Mouse (Mus musculus) limb, embryonic 14.5 days (tissue): ENCODE data around the gene Adk. TPM values are rescaled to one million over a fixed set of nuclear protein-coding genes. Genes with fewer than 3 reads are reported as not detected.
"Not testable (repeated sequence)": the region's sequence is repeated elsewhere in the genome, so short reads cannot be mapped to it uniquely, and the experiment has no call there.

Source experiments
- ATAC-seq: fragments of 200-750 bp; cut with Nextera tagmentation; 2 replicates; pipeline ENCODE4 v1.8.0; 2017; ENCODE audit warnings: low read depth, moderate number of reproducible peaks, moderate TSS enrichment; ENCODE audit not compliant: low FRiP score
- DNase-seq: peaks from one replicate; pipeline ENCODE4 v3.0.0-alpha.2; 2015; ENCODE audit warnings: low spot score
- H3K27ac ChIP-seq: fragments of 300-500 bp; sonication (generic); replicated peaks from 2 replicates; pipeline ENCODE4 v1.5.1; 2014; ENCODE audit warnings: low read depth, mild to moderate bottlenecking, low read length, moderate library complexity, mixed read lengths
- H3K27me3 ChIP-seq: fragments of 300-500 bp; sonication (generic); 2 replicates; pipeline ENCODE4 v1.6.1; 2014; ENCODE audit warnings: low read length, mixed read lengths; ENCODE audit not compliant: control insufficient read depth, insufficient read depth
- H3K36me3 ChIP-seq: fragments of 300-500 bp; sonication (generic); 2 replicates; pipeline ENCODE4 v1.6.1; 2014; ENCODE audit warnings: mild to moderate bottlenecking, low read length, moderate library complexity, mixed read lengths; ENCODE audit not compliant: control insufficient read depth, insufficient read depth
- H3K4me1 ChIP-seq: fragments of 300-500 bp; sonication (generic); 2 replicates; pipeline ENCODE4 v1.6.1; 2014; ENCODE audit warnings: antibody characterized with exemption, low read length, mixed read lengths; ENCODE audit not compliant: control insufficient read depth, insufficient read depth
- H3K4me2 ChIP-seq: fragments of 300-500 bp; sonication (generic); replicated peaks from 2 replicates; pipeline ENCODE4 v1.6.1; 2014; ENCODE audit warnings: low read depth, mild to moderate bottlenecking, low read length, moderate library complexity; ENCODE audit not compliant: severe bottlenecking
- H3K4me3 ChIP-seq: fragments of 300-500 bp; sonication (generic); replicated peaks from 2 replicates; pipeline ENCODE4 v1.5.1; 2014; ENCODE audit warnings: low read length
- H3K9ac ChIP-seq: fragments of 300-500 bp; sonication (generic); 2 replicates; pipeline ENCODE4 v1.6.1; 2014; ENCODE audit warnings: mild to moderate bottlenecking, low read depth, low read length, moderate library complexity; ENCODE audit not compliant: severe bottlenecking
- H3K9me3 ChIP-seq: fragments of 300-500 bp; sonication (generic); 2 replicates; pipeline ENCODE4 v1.6.1; 2016; ENCODE audit warnings: low read length; ENCODE audit not compliant: control insufficient read depth
- POLR2A ChIP-seq: fragments of 200-500 bp; IDR thresholded peaks from 2 replicates; pipeline ENCODE4 v1.8.0; 2012; ENCODE audit warnings: inconsistent platforms, mild to moderate bottlenecking, moderate library complexity, borderline replicate concordance; ENCODE audit not compliant: insufficient read depth, insufficient read length; ENCODE audit errors: extremely low read depth
- WGBS: fragments of 180-500 bp; shearing (Covaris S2); extraction: QIAGEN DNeasy Blood & Tissue Kit; methylation state at CpG from one replicate; pipeline ENCODE4 v1.1.7; 2014; 5-methylcytosine and 5-hydroxymethylcytosine counted together
- polyA plus RNA-seq, 2 experiments: library from polyadenylated mRNA; depleted of rRNA in 1 of 2; stranded (reverse) in 1 of 2; unstranded in 1 of 2; fragments of >200 nt; fragmentation: Nextera tagmentation in 1 of 2; extraction: Ambion mirVana in 1 of 2; gene quantifications; 2 replicates each; pipeline versions ENCODE4 v1.2.1 to v1.2.3; 2012 to 2014

Adk gene
- polyA plus RNA-seq, 2 experiments: 55.6 to 140 TPM

- 13% methylated on average over 3 of the region's 3 CpGs for WGBS
- no peak for TF ChIP-seq POLR2A
- Histone ChIP-seq H3K36me3 (no peaks in the 10 kb centered on the region), H3K27ac (0 out of 2 replicates have a peak overlapping the region, but pooled peaks have one; percentile 35), H3K9me3 (no peaks in the 10 kb centered on the region), H3K4me3 (no peak overlapping the region), H3K27me3 (no peaks in the 10 kb centered on the region), H3K9ac (no peak overlapping the region), H3K4me2 (no peak overlapping the region), H3K4me1 (peaks cover 17% of the 10 kb centered on the region)
- DNase-seq (peak; percentile 75), ATAC-seq (peak; percentile 91)
Observed at GRCm38 (mm10) chr14:21462398-21462797, 410.0 kb downstream of the Adk start.

- Histone ChIP-seq H3K9me3 (no peaks in the 10 kb centered on the region), H3K4me3 (no peak overlapping the region), H3K27ac (0 out of 2 replicates have a peak overlapping the region, but pooled peaks have one; percentile 35), H3K36me3 (no peaks in the 10 kb centered on the region), H3K4me2 (no peak overlapping the region), H3K9ac (no peak overlapping the region), H3K4me1 (peaks cover 17% of the 10 kb centered on the region), H3K27me3 (no peaks in the 10 kb centered on the region)
- TF ChIP-seq POLR2A: no peak
- 73% methylated on average over 9 of the region's 9 CpGs for whole genome bisulfite sequencing
- DNase-seq (no peak), ATAC-seq (no peak)
Observed at GRCm38 (mm10) chr14:21463117-21463712, 410.8 kb downstream of the Adk start.

GRCm38 (mm10) chr14:21470386-21470785 is 418.0 kb downstream of the Adk start:
- DNase-seq (no peak), ATAC-seq (no peak)
- no peak overlapping the region for H3K4me2 ChIP-seq
- H3K9me3 ChIP-seq: no peaks in the 10 kb centered on the region
- TF ChIP-seq POLR2A: no peak
- no peak overlapping the region for H3K4me3 ChIP-seq
- H3K4me1 ChIP-seq: no peaks in the 10 kb centered on the region
- WGBS: 74% methylated on average over 5 of the region's 5 CpGs
- H3K9ac ChIP-seq: no peak overlapping the region
- H3K36me3 ChIP-seq: no peaks in the 10 kb centered on the region
- no peak overlapping the region for H3K27ac ChIP-seq
- H3K27me3 ChIP-seq: no peaks in the 10 kb centered on the region

GRCm38 (mm10) chr14:21471975-21472374 is 419.6 kb downstream of the Adk start:
- TF ChIP-seq POLR2A: no peak
- H3K9ac ChIP-seq: no peak overlapping the region
- 90% methylated on average over 2 of the region's 2 CpGs for WGBS
- H3K9me3 ChIP-seq: no peaks in the 10 kb centered on the region
- no peaks in the 10 kb centered on the region for H3K4me1 ChIP-seq
- H3K4me3 ChIP-seq: no peak overlapping the region
- H3K4me2 ChIP-seq: no peak overlapping the region
- H3K36me3 ChIP-seq: no peaks in the 10 kb centered on the region
- no peaks in the 10 kb centered on the region for H3K27me3 ChIP-seq
- DNase-seq (no peak), ATAC-seq (no peak)
- no peak overlapping the region for H3K27ac ChIP-seq

GRCm38 (mm10) chr14:21474593-21475132 is 422.3 kb downstream of the Adk start:
- H3K36me3 ChIP-seq, H3K9me3 ChIP-seq, H3K27ac ChIP-seq, H3K4me2 ChIP-seq, H3K4me1 ChIP-seq, H3K9ac ChIP-seq, H3K27me3 ChIP-seq, H3K4me3 ChIP-seq, ATAC-seq, DNase-seq: not testable (repeated sequence)
- WGBS: 84% methylated on average over 4 of the region's 4 CpGs
